Mouse (Mus musculus): ENCODE results near the gene Tbc1d22a. TPM values are rescaled to one million over a fixed set of nuclear protein-coding genes. Genes with fewer than 3 reads are reported as not detected.

Tbc1d22a gene
- polyA plus RNA-seq, 1 experiment: 31.7 TPM

DNA sequence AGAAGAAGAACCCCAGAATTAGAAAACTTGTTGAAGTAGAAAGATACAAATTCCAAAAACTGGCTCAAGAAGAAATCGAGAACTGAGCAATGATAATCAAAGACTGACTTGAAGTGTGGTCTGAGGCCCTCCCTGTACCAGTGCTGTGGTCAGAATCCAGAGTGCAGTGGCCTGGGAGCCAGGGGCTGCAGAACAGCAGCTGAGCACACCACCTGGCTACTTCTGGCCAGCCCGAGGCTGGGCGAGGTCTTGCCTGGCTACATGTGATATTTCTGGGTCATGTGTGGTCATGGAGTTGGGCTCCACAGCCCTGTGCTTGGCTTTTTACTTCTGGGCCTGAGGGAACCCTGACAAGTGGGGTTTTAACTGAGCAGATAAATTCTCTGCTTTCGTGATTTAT is 292.4 kb downstream of the Tbc1d22a start:
- TF ChIP-seq POLR2A (IDR thresholded peaks at IDR 0.05; ENCODE audit: low read depth, low read length) (no peak), CTCF (conservative IDR thresholded peaks at IDR 0.05; ENCODE audit: insufficient read depth, insufficient read length, low read depth, low read length) (no peak)
- 58% methylated on average over 4 of the region's 4 CpGs for WGBS
- Histone ChIP-seq H3K36me3 (ENCODE audit: control insufficient read depth, insufficient read depth, low read length) (no peaks in the 10 kb centered on the region), H3K4me3 (ENCODE audit: insufficient read depth, low read depth, low read length) (no peak overlapping the region), H3K4me1 (ENCODE audit: control insufficient read depth, insufficient read depth, low read length) (no peaks in the 10 kb centered on the region), H3K27me3 (replicated peaks; ENCODE audit: control insufficient read depth, insufficient read depth, low read length) (no peaks in the 10 kb centered on the region), H3K27ac (ENCODE audit: insufficient read depth, low read depth, low read length) (no peak overlapping the region)
- DNase-seq: no peak

DNA sequence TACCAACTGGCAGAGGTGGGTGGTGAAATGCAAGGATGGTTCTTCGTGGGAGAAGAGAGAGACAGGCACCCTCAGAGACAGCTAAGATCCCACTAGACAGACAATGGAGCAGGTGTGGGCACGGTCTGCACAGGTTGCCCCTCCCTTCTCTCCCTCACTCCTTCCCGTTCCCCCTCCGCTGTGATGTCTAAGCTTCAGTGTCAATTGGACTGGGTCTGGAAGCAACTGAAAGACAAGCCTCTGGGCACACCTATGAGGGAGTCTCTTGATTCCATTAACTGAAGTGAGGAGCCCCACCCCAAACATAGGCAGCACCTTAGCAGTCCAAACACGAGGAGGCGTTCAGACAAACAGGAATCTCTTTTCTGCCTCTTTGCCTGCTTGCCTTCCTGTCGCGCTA is 293.3 kb downstream of the Tbc1d22a start:
- DNase-seq: no peak
- no peaks in the 10 kb centered on the region for H3K36me3 ChIP-seq (ENCODE audit: control insufficient read depth, insufficient read depth, low read length)
- no peaks in the 10 kb centered on the region for H3K4me1 ChIP-seq (ENCODE audit: control insufficient read depth, insufficient read depth, low read length)
- no peak for TF ChIP-seq POLR2A (IDR thresholded peaks at IDR 0.05; ENCODE audit: low read depth, low read length)
- no peak for TF ChIP-seq CTCF (conservative IDR thresholded peaks at IDR 0.05; ENCODE audit: insufficient read depth, insufficient read length, low read depth, low read length)
- WGBS: 85% methylated on average over 8 of the region's 8 CpGs
- no peak overlapping the region for H3K27ac ChIP-seq (ENCODE audit: insufficient read depth, low read depth, low read length)
- no peaks in the 10 kb centered on the region for H3K27me3 ChIP-seq (replicated peaks; ENCODE audit: control insufficient read depth, insufficient read depth, low read length)
- no peak overlapping the region for H3K4me3 ChIP-seq (ENCODE audit: insufficient read depth, low read depth, low read length)

GRCm38 (mm10) chr15:86508406-86509176 is 294.3 kb downstream of the Tbc1d22a start:
- H3K36me3 ChIP-seq (ENCODE audit: control insufficient read depth, insufficient read depth, low read length): no peaks in the 10 kb centered on the region
- TF ChIP-seq POLR2A (IDR thresholded peaks at IDR 0.05; ENCODE audit: low read depth, low read length): no peak
- H3K4me3 ChIP-seq (ENCODE audit: insufficient read depth, low read depth, low read length): no peak overlapping the region
- no peaks in the 10 kb centered on the region for H3K27me3 ChIP-seq (replicated peaks; ENCODE audit: control insufficient read depth, insufficient read depth, low read length)
- H3K27ac ChIP-seq (ENCODE audit: insufficient read depth, low read depth, low read length): no peak overlapping the region
- WGBS: 78% methylated on average over 7 of the region's 7 CpGs
- no peak for DNase-seq
- H3K4me1 ChIP-seq (ENCODE audit: control insufficient read depth, insufficient read depth, low read length): no peaks in the 10 kb centered on the region

DNA sequence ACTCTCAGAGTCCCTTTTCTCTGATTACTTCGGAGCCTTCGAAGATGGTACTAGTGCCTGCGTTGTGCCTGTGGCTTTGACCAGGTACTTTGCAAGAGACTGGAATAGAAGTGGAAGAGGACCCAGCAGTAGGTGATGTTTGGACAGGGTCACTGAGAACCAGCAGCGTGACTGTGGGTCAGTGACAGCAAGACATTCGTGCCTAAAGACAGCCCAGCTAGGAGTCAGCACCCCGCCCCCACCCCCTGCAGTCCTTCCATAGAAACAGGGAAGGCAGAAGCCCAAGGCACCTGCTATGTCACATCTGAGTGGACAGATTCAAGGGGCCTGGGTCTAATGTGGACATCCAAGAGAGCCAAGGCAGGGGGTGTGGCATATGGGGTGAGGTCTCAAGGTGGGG is 295.3 kb downstream of the Tbc1d22a start:
- TF ChIP-seq CTCF (conservative IDR thresholded peaks at IDR 0.05; ENCODE audit: insufficient read depth, insufficient read length, low read depth, low read length): no peak
- TF ChIP-seq POLR2A (IDR thresholded peaks at IDR 0.05; ENCODE audit: low read depth, low read length): no peak
- no peaks in the 10 kb centered on the region for H3K4me1 ChIP-seq (ENCODE audit: control insufficient read depth, insufficient read depth, low read length)
- no peak overlapping the region for H3K4me3 ChIP-seq (ENCODE audit: insufficient read depth, low read depth, low read length)
- no peak overlapping the region for H3K27ac ChIP-seq (ENCODE audit: insufficient read depth, low read depth, low read length)
- DNase-seq: no peak
- no peaks in the 10 kb centered on the region for H3K27me3 ChIP-seq (replicated peaks; ENCODE audit: control insufficient read depth, insufficient read depth, low read length)
- H3K36me3 ChIP-seq (ENCODE audit: control insufficient read depth, insufficient read depth, low read length): no peaks in the 10 kb centered on the region
- WGBS: 75% methylated on average over 6 of the region's 6 CpGs

DNA sequence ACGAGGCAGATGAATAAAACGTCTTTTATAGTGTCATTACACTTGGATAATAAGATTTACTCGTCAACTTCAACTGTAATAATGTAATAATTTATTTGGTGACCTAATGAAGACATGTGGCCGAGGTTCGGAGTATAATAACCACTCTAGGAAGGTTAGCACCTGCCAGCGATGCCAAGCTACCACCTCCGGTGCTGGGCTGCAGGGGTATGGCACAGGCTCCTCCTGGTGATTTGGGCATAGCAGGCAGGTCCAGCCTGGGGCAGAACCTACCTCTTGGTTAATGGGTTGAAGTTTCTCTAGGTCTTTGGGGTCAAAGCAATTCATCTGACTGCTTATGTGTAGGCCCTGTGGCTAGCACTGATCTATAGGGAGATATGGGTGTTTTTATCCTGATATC is 296.9 kb downstream of the Tbc1d22a start:
- TF ChIP-seq POLR2A (IDR thresholded peaks at IDR 0.05; ENCODE audit: low read depth, low read length) (no peak), CTCF (conservative IDR thresholded peaks at IDR 0.05; ENCODE audit: insufficient read depth, insufficient read length, low read depth, low read length) (no peak)
- 80% methylated on average over 7 of the region's 7 CpGs for WGBS

DNA sequence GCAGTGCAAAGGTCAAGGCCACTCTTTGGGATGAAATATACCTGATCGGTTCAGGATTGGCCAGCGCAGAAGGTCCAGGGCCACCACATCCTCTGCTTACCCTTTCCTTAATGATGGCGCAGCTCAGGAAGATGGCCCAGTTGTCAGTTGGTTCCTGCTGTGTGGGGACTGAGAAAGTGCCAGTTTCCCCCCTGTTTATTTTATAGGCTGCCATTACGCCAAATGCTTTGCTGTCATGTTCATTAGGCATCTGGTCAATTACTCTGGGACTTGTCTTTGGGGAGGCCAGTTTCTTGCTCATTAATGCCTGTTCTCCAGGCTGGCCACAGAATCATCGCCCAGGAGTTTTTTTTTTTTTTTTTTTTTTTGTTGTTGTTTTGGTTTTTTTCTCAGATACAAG is 299.1 kb downstream of the Tbc1d22a start:
- no peak for TF ChIP-seq CTCF (conservative IDR thresholded peaks at IDR 0.05; ENCODE audit: insufficient read depth, insufficient read length, low read depth, low read length)
- no peak overlapping the region for H3K27ac ChIP-seq (ENCODE audit: insufficient read depth, low read depth, low read length)
- H3K4me1 ChIP-seq (ENCODE audit: control insufficient read depth, insufficient read depth, low read length): no peaks in the 10 kb centered on the region
- H3K36me3 ChIP-seq (ENCODE audit: control insufficient read depth, insufficient read depth, low read length): no peaks in the 10 kb centered on the region
- no peak overlapping the region for H3K4me3 ChIP-seq (ENCODE audit: insufficient read depth, low read depth, low read length)
- 90% methylated on average over 5 of the region's 5 CpGs for WGBS
- no peak for DNase-seq
- no peaks in the 10 kb centered on the region for H3K27me3 ChIP-seq (replicated peaks; ENCODE audit: control insufficient read depth, insufficient read depth, low read length)

More for the DNA sequence above, 296.9 kb downstream of the Tbc1d22a start:
- no peak for DNase-seq
- Histone ChIP-seq H3K36me3 (ENCODE audit: control insufficient read depth, insufficient read depth, low read length) (no peaks in the 10 kb centered on the region), H3K4me1 (ENCODE audit: control insufficient read depth, insufficient read depth, low read length) (no peaks in the 10 kb centered on the region), H3K4me3 (ENCODE audit: insufficient read depth, low read depth, low read length) (no peak overlapping the region), H3K27ac (ENCODE audit: insufficient read depth, low read depth, low read length) (no peak overlapping the region), H3K27me3 (replicated peaks; ENCODE audit: control insufficient read depth, insufficient read depth, low read length) (no peaks in the 10 kb centered on the region)

DNA sequence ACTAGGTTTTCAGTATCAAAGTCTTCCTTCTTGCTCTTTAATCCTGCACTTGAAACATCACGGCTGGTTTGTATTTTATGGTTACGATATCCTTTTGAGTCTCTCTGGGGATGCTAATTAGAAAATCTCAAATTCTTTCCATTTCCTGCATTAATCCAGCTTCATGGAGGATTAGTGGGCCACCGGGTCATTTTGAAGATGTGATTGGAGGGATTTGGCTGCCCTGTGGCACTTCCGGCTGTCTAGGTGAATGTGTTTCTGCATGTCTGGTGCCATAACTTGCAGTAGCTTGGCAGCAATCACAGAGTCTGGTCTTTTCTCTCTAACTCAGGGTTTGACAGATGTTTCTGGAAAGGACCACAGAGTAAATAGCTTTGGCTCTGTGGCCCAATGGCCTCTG is 305.9 kb downstream of the Tbc1d22a start:
- DNase-seq: no peak

More for the DNA sequence above, 305.9 kb downstream of the Tbc1d22a start:
- Histone ChIP-seq H3K27me3 (replicated peaks; ENCODE audit: control insufficient read depth, insufficient read depth, low read length) (no peaks in the 10 kb centered on the region), H3K27ac (ENCODE audit: insufficient read depth, low read depth, low read length) (no peak overlapping the region), H3K36me3 (ENCODE audit: control insufficient read depth, insufficient read depth, low read length) (no peaks in the 10 kb centered on the region), H3K4me3 (ENCODE audit: insufficient read depth, low read depth, low read length) (no peak overlapping the region), H3K4me1 (ENCODE audit: control insufficient read depth, insufficient read depth, low read length) (no peaks in the 10 kb centered on the region)
- no peak for TF ChIP-seq CTCF (conservative IDR thresholded peaks at IDR 0.05; ENCODE audit: insufficient read depth, insufficient read length, low read depth, low read length)
- TF ChIP-seq POLR2A (IDR thresholded peaks at IDR 0.05; ENCODE audit: low read depth, low read length): no peak
- WGBS: 79% methylated on average over 4 of the region's 4 CpGs

Data from kidney, adult 2 months (tissue).